Mouse (Mus musculus) olfactory bulb, adult 2 months (tissue): ENCODE data around the gene Sez6l. TPM values are rescaled to one million over a fixed set of nuclear protein-coding genes. Genes with fewer than 3 reads are reported as not detected.

Experiments
- H3K27ac ChIP-seq: fragments of 200-500 bp; 2 replicates; pipeline ENCODE4 v1.5.1; 2012; ENCODE audit warnings: low read depth, low read length; ENCODE audit not compliant: insufficient read depth
- H3K4me1 ChIP-seq: fragments of 200-500 bp; 2 replicates; pipeline ENCODE4 v1.6.1; 2012; ENCODE audit warnings: low read length; ENCODE audit not compliant: control insufficient read depth, insufficient read depth
- H3K4me3 ChIP-seq: fragments of 200-500 bp; 2 replicates; pipeline ENCODE4 v1.5.1; 2012; ENCODE audit warnings: mild to moderate bottlenecking, low read depth, low read length, moderate library complexity; ENCODE audit not compliant: insufficient read depth
- CTCF ChIP-seq: fragments of 200-500 bp; IDR thresholded peaks from 2 replicates; pipeline ENCODE4 v1.5.1; 2012; ENCODE audit warnings: low read depth, mild to moderate bottlenecking, low read length, moderate library complexity; ENCODE audit not compliant: insufficient read depth
- POLR2A ChIP-seq: fragments of 200-500 bp; IDR thresholded peaks from 2 replicates; pipeline ENCODE4 v1.6.1; 2012; ENCODE audit warnings: mild to moderate bottlenecking, low read depth, low read length, moderate library complexity; ENCODE audit not compliant: insufficient read depth
- WGBS: fragments of 180-500 bp; shearing (Covaris S2); methylation state at CpG from one replicate; pipeline ENCODE4 v1.1.7; 2018; 5-methylcytosine and 5-hydroxymethylcytosine counted together
- polyA plus RNA-seq: library from polyadenylated mRNA; stranded (reverse); fragments of >200 nt; gene quantifications from 2 replicates; pipeline ENCODE4 v1.2.4, GENCODE M21; 2012; ENCODE audit warnings: low replicate concordance; ENCODE audit not compliant: missing spikeins, insufficient read depth, insufficient read length

The Sez6l gene
- polyA plus RNA-seq, 1 experiment, result not detected

- Histone ChIP-seq H3K4me1 (peaks cover 25% of the 10 kb centered on the region), H3K4me3 (peak overlapping the region; percentile 3; the same call in 1 of the 2 replicates), H3K27ac (peak overlapping the region; percentile 61)
- TF ChIP-seq POLR2A, result no peak
- no peak for TF ChIP-seq CTCF
- WGBS, result 18% methylated on average over 19 of the region's 19 CpGs
These were observed 165.3 kb downstream of the Sez6l start for GRCm38 (mm10) chr5:112411514-112412335.

GRCm38 (mm10) chr5:112411072-112411471, 165.9 kb downstream of the Sez6l start:
- no peak overlapping the region for H3K27ac ChIP-seq

GRCm38 (mm10) chr5:112409274-112409673, 167.7 kb downstream of the Sez6l start:
- Histone ChIP-seq H3K4me1 (peaks cover 25% of the 10 kb centered on the region), H3K4me3 (no peak overlapping the region), H3K27ac (no peak overlapping the region)
- TF ChIP-seq POLR2A (no peak), CTCF (no peak)
- WGBS, result 70% methylated on average over 5 of the region's 5 CpGs

More at GRCm38 (mm10) chr5:112411072-112411471, 165.9 kb downstream of the Sez6l start:
- no peak overlapping the region for H3K4me3 ChIP-seq
- TF ChIP-seq CTCF (no peak), POLR2A (no peak)
- 16% methylated on average over 11 of the region's 11 CpGs for WGBS
- H3K4me1 ChIP-seq, result peaks cover 25% of the 10 kb centered on the region

DNA sequence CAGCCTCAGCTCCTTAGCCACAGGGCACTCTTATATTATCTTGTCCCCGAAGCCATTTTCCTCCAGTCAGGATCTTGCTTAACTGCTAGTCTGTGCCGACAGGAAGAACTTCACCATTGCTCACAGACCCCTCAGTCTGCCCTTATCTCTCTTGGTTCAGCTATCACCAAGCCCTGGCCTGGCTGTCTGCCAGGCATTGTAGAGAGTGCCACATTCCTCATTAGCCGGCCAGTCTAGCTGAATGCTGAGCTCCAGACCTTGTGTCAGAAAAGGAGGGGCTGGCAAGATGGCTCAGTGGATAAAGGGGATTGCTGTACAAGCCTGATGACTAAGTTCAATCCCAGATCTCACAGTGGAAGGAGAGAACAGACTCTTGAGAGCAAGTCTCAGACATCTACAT, 171.0 kb downstream of the Sez6l start:
- 63% methylated on average over 3 of the region's 3 CpGs for WGBS
- H3K27ac ChIP-seq, result no peak overlapping the region
- no peak overlapping the region for H3K4me3 ChIP-seq
- peaks cover 14% of the 10 kb centered on the region for H3K4me1 ChIP-seq
- no peak for TF ChIP-seq CTCF
- no peak for TF ChIP-seq POLR2A

DNA sequence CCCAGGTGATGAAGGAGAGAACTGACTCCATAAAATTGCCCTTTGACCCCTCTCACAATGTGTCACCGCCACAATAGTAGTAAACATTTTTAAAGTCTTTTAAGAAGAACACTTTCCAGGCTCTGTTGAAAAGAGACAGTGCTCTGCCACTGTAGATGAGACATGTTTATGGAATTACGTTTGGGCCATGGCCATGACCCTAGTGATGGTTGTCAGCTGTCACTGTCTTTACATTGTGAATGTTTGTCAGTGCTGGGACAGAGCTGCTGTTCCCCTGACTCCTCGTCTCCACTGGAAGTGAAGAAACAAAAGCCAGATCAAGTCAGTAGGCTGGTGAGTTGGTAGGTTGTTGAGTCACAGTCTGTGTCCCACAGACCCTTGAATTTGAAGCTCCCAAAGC, 174.5 kb downstream of the Sez6l start:
- 78% methylated on average over 3 of the region's 3 CpGs for WGBS
- no peak for TF ChIP-seq POLR2A
- TF ChIP-seq CTCF, result no peak
- Histone ChIP-seq H3K4me1 (no peaks in the 10 kb centered on the region), H3K4me3 (no peak overlapping the region), H3K27ac (no peak overlapping the region)

- no peak for TF ChIP-seq CTCF
- no peak for TF ChIP-seq POLR2A
- H3K4me1 ChIP-seq, result peaks cover 14% of the 10 kb centered on the region
- 67% methylated on average over 10 of the region's 10 CpGs for WGBS
These were observed 177.7 kb downstream of the Sez6l start for GRCm38 (mm10) chr5:112399284-112399683.

DNA sequence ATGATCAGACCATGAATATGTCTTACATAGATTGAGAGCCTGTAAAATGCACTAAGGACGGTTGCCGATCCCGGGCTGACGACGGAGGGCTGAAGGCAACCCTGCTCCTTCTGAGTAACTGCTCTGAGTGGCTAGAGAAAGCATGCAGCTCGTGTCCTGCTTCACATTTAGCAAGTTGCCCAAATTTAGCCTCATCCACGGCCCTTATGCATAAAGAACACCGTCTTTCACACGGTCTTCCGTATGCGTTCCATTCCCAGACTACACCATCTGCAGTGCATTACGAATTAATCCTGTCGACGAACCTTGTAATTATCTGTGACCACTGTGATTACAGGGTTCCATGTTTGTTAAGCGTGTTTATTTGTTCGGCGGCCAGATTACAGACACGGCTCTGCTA, 180.9 kb downstream of the Sez6l start:
- TF ChIP-seq CTCF (no peak), POLR2A (no peak)
- no peak overlapping the region for H3K4me3 ChIP-seq
- H3K27ac ChIP-seq, result peak overlapping the region; percentile 90
- 22% methylated on average over 18 of the region's 18 CpGs for WGBS
- peaks cover 39% of the 10 kb centered on the region for H3K4me1 ChIP-seq

More at GRCm38 (mm10) chr5:112399284-112399683, 177.7 kb downstream of the Sez6l start:
- H3K4me3 ChIP-seq, result no peak overlapping the region
- no peak overlapping the region for H3K27ac ChIP-seq

DNA sequence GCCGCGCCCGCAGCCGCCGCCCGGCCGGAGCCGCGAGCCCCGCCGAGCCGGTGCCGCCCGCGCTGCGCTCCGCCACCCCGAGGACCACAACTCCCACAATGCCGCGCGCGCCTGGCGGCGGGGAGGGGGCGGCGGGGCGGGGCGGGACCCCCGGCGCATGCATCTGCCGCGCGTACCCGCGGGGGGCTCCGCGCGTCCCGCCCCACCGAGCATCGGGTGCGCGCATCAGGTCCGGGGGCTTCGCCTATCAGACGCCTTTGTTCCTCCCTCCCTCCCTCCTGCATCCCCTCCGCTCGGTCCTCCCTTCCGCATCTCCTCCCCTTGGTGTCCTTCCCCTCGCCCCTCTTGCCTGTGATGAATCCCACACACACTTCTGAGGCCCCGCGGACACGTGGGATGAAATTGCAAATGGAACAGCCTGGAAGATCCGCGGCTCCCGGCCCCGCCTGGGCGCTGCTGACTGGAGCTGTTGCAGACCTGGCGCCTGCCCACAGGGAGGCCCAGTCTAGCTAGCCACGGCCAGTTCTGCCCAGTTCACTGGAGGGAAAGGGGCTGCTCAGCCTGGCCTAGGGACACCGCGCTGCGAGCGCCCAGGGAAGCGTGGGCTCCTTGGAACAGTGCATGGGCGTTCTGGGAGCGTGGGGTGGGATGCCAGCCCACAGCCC, 182.1 kb downstream of the Sez6l start, which contains the start of gene Asphd2:
TSS of gene Asphd2 (minus strand) at position 88 of the 665 bp plus-strand sequence.
- peaks cover 44% of the 10 kb centered on the region for H3K4me1 ChIP-seq
- TF ChIP-seq CTCF (no peak), POLR2A (0 out of 2 replicates have a peak, but pooled peaks have one; percentile 30)
- 2% methylated on average over 66 of the region's 67 CpGs for WGBS
- H3K4me3 ChIP-seq, result peak within 1 kb of the TSS; percentile 55
- H3K27ac ChIP-seq, result peak within 1 kb of the TSS; percentile 90

GRCm38 (mm10) chr5:112394415-112394763, 182.6 kb downstream of the Sez6l start:
- Histone ChIP-seq H3K27ac (peak overlapping the region; percentile 26; the same call in 1 of the 2 replicates), H3K4me3 (peak overlapping the region; percentile 55), H3K4me1 (peaks cover 49% of the 10 kb centered on the region)
- WGBS, result 1% methylated on average over 26 of the region's 28 CpGs
- TF ChIP-seq CTCF (no peak), POLR2A (0 out of 2 replicates have a peak, but pooled peaks have one; percentile 2)
